Mouse (Mus musculus) olfactory bulb, adult 2 months (tissue): Measurements from ENCODE around the gene Pcnx3. TPM values are rescaled to one million over a fixed set of nuclear protein-coding genes. Genes with fewer than 3 reads are reported as not detected.

Experiments
- H3K27ac ChIP-seq: fragments of 200-500 bp; 2 replicates; pipeline ENCODE4 v1.5.1; 2012; ENCODE audit warnings: low read depth, low read length; ENCODE audit not compliant: insufficient read depth
- H3K4me1 ChIP-seq: fragments of 200-500 bp; 2 replicates; pipeline ENCODE4 v1.6.1; 2012; ENCODE audit warnings: low read length; ENCODE audit not compliant: control insufficient read depth, insufficient read depth
- H3K4me3 ChIP-seq: fragments of 200-500 bp; 2 replicates; pipeline ENCODE4 v1.5.1; 2012; ENCODE audit warnings: mild to moderate bottlenecking, low read depth, low read length, moderate library complexity; ENCODE audit not compliant: insufficient read depth
- CTCF ChIP-seq: fragments of 200-500 bp; IDR thresholded peaks from 2 replicates; pipeline ENCODE4 v1.5.1; 2012; ENCODE audit warnings: low read depth, mild to moderate bottlenecking, low read length, moderate library complexity; ENCODE audit not compliant: insufficient read depth
- POLR2A ChIP-seq: fragments of 200-500 bp; IDR thresholded peaks from 2 replicates; pipeline ENCODE4 v1.6.1; 2012; ENCODE audit warnings: mild to moderate bottlenecking, low read depth, low read length, moderate library complexity; ENCODE audit not compliant: insufficient read depth
- WGBS: fragments of 180-500 bp; shearing (Covaris S2); methylation state at CpG from one replicate; pipeline ENCODE4 v1.1.7; 2018; 5-methylcytosine and 5-hydroxymethylcytosine counted together
- polyA plus RNA-seq: library from polyadenylated mRNA; stranded (reverse); fragments of >200 nt; gene quantifications from 2 replicates; pipeline ENCODE4 v1.2.4, GENCODE M21; 2012; ENCODE audit warnings: low replicate concordance; ENCODE audit not compliant: missing spikeins, insufficient read depth, insufficient read length

Gene Pcnx3
- polyA plus RNA-seq, 1 experiment = not detected

DNA sequence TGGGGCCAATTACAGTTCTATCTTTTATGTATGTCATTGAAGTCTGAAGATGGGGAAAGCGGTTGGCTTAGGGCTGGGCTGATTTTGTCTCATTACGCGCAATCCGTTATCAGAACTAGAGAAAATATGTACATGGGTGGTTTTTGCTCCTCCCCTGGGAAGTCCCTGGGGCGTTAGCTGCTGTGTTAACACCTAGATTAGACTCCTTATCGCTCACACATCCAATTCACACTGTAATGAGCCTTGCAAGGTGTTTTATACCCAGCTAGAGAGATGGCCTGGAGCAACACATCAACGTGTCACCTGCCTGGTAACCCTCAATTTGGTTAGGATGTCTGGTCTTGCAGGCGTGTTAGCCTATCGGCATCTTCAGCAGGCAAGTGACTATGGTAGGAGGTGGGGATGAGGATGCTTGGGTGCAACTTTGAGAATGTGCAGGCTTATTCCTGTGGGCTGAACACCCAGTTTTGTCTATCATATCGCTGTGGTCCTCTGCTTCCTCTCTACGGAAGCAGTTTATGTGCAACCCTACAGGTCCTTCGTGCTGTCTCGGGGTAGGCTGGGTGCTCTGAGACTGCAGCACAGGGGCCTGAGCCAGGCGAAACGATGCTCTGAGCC lies 38.4 kb upstream of the Pcnx3 start:
- H3K4me1 ChIP-seq = peaks cover 31% of the 10 kb centered on the region
- no peak overlapping the region for H3K27ac ChIP-seq
- H3K4me3 ChIP-seq = peak overlapping the region; percentile 26
- TF ChIP-seq CTCF = no peak
- no peak for TF ChIP-seq POLR2A
- 57% methylated on average over 15 of the region's 15 CpGs for WGBS

DNA sequence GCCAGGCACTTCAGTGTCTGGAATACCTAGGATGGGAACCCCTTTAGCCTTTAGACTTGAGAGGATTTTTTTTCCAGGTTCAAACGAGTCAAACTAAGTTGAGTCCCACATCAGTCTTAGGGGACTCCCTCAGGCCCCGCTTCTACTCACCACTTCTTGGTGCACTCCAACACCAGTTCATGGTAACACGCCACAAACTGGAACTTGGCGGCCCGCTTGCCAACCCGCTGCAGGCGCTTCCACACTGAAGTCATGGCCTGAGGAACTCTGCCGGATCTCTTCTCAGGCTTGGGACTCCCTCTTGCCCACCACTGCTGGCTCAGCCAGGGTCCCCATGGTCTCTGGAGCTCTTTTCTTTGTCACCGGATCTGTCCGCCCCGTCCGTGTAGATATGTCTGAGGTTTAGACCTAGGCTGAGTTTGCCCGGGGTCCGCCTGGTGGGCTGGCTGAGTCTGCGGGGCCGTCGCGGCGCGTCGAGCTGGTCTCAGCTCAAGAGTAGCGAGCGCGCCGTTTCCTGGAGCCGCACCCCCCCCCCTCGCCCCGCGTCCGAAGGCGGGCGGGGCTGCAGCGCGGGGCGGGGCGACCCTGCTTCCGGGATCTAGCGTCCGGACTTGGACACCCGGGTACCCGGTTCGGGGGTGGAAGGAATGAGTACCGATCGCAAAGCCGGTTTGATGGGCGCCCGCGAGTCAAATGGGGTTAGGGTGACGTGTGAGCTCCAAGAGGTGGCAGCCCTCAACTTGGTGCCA lies 37.2 kb upstream of the Pcnx3 start, which contains the start of gene Ehbp1l1:
TSS of gene Ehbp1l1 (minus strand) at position 551 of the 749 bp plus-strand sequence.
- peaks cover 28% of the 10 kb centered on the region for H3K4me1 ChIP-seq
- TF ChIP-seq CTCF = no peak
- no peak for TF ChIP-seq POLR2A
- 14% methylated on average over 49 of the region's 49 CpGs for WGBS
- no peak within 1 kb of the TSS for H3K27ac ChIP-seq
- H3K4me3 ChIP-seq = peak within 1 kb of the TSS; percentile 38

DNA sequence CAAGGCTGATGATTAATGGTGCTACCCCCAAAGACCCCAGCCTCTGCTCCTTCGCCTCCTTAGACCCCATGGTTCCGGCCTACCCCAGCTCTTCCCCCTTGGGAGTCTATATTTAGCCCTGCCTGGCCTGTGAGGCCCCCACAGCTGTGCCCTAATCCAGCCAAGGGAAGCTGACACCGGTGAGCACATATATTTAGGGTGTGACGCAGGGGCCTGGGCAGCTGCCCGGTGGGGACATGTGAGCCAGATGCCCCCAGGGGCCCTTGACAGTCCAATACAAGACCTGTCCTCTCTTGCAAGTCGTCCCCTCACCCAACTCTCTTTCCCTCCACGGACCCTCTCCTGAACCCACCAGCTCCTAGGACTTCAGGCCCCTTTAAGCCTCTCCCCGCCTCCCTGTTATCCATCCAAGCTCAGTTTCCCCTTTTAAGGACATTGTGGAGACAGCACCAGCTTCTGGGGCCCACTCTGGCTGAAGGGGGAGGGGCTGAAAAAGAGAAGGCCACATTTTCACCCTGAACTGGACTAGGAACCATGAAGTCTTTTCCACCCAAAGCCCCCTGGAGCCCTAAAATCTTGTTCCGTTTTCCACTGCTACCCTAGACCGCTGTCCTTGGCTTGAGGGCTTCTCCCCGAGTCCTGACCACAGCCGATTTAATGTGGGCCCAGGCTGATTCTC lies 36.5 kb upstream of the Pcnx3 start:
- H3K4me1 ChIP-seq = peaks cover 21% of the 10 kb centered on the region
- no peak overlapping the region for H3K27ac ChIP-seq
- no peak for TF ChIP-seq CTCF
- no peak for TF ChIP-seq POLR2A
- no peak overlapping the region for H3K4me3 ChIP-seq
- WGBS = 76% methylated on average over 12 of the region's 12 CpGs

DNA sequence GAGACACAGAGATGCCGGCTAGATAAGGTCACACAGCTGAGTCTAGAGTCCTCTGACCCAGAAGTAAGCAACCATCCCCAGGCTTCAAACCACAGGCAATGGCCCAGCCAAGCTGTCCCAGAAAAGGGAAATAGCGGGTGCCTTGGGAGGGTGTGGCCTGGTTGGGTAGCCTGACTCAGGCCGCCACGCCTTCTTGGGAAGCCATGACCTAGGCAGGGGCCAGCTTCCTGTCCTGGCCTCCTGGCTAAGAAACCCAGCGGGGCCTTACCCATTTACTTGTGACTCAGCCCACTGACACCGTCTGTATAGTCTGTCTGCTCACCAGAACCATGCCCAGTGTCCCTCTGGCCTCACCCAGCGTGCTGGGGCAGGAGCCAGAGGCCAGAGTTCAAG lies 35.8 kb upstream of the Pcnx3 start:
- no peak for TF ChIP-seq POLR2A
- H3K4me3 ChIP-seq = no peak overlapping the region
- WGBS = 82% methylated on average over 7 of the region's 7 CpGs
- peaks cover 21% of the 10 kb centered on the region for H3K4me1 ChIP-seq
- no peak overlapping the region for H3K27ac ChIP-seq

DNA sequence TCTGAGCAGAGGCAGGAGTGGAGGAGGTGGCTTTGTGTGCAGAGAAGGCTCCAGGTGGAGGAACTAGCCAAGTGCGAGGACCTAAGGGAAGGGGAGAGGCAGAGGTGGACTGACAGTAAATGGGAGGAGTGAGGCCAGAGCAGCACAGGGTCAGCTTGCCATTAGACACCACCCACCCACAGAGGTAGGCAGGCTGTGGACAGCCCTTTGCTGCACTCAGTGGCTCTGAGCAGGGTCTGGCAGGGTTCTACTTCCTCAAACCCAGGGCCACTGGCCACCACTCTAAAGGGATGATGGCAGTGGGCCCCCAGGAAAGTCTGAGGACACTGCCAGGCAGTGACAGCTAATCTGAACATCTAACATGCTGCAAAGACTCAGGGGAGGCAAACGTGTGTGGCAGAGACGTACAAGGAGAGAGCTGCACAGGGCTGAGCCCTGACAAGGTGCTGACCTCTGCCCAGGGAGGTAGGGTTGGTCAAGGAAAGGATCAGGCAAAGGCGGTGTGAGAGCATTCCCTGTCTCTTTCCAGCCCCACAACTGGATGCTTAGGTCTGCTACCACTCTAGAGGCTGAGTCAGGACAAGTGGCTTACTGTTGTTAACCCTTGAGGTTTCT lies 35.3 kb upstream of the Pcnx3 start:
- no peak overlapping the region for H3K27ac ChIP-seq
- peaks cover 21% of the 10 kb centered on the region for H3K4me1 ChIP-seq
- no peak for TF ChIP-seq POLR2A
- no peak for TF ChIP-seq CTCF
- 74% methylated on average over 4 of the region's 4 CpGs for WGBS
- H3K4me3 ChIP-seq = no peak overlapping the region

DNA sequence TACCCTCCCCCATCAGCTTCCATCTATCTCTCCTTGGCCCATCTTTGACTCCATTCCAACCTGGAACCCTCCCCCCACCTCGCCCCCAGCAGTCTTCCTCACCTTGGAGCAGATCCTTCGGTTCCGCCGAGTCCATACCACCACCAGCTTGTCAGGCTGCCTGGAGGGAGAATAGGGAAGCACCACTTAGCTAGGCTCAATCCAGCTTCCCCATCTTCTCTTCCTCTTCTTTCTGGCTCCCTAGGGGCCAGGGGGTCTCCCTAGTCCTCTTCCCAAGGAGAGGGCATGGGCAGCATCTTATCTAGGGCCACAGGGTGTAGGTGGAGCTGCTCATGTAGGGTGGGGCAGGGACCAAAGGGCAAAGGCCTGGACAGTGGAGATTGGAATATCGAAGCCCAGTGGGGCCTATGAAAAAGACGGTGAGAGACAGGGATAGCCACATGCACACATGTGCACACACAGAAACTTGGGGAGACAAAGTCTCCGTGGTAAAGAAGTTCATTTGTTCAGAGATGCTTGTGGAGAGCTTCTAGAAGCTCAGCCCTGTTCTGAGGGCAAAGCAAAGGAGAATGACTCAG lies 34.2 kb upstream of the Pcnx3 start:
- peaks cover 13% of the 10 kb centered on the region for H3K4me1 ChIP-seq
- WGBS = 92% methylated on average over 7 of the region's 7 CpGs
- no peak overlapping the region for H3K4me3 ChIP-seq
- TF ChIP-seq CTCF = no peak
- no peak for TF ChIP-seq POLR2A
- H3K27ac ChIP-seq = no peak overlapping the region

DNA sequence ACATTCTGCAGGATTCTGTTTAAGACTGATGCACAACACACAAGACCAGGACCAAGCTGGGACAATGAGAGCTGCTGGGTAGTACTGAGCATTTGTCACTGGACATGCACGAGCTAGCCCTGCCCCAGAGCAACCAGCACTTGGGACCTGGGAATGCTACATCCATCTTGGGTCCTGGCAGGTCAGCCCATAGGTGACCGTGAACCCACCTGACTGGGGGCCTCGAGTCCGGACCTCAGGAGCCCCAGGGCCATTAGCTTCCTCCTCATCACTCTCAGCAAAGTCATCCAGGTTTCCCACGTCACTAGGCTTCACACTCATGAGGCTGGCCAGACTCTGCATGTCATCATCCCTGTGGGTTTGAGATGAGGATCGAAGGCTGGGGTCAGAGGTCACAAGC lies 32.5 kb upstream of the Pcnx3 start:
- TF ChIP-seq CTCF = no peak
- TF ChIP-seq POLR2A = no peak
- H3K27ac ChIP-seq = no peak overlapping the region
- WGBS = 92% methylated on average over 6 of the region's 6 CpGs
- peaks cover 15% of the 10 kb centered on the region for H3K4me1 ChIP-seq
- H3K4me3 ChIP-seq = no peak overlapping the region

DNA sequence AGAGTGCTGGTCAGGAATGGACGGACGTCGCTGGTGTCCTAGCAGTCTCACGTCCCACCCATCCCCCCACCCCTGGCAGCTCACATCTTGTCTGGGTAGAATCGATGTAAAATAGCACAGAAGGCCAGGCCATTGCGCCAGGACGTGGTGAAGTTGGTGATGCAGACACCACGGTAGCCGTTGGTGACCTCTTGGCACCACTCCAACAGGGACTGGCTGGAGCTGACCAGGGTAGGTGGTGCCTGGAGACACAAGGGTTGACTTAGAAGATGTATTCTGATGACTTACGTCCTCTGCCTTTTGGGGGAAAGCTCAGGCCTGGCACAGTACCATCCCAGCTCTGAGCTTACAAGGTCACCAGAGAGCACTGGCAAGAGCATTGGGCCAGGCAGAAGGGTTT lies 28.2 kb upstream of the Pcnx3 start:
- Histone ChIP-seq H3K4me3 (no peak overlapping the region), H3K4me1 (peaks cover 24% of the 10 kb centered on the region), H3K27ac (no peak overlapping the region)
- 47% methylated on average over 10 of the region's 10 CpGs for WGBS
- TF ChIP-seq CTCF = no peak
- no peak for TF ChIP-seq POLR2A
